Mouse (Mus musculus) limb, embryonic 14.5 days (tissue): Measurements from ENCODE around the gene Fat3. TPM values are rescaled to one million over a fixed set of nuclear protein-coding genes. Genes with fewer than 3 reads are reported as not detected.

Experiments
- ATAC-seq: fragments of 200-750 bp; cut with Nextera tagmentation; 2 replicates; pipeline ENCODE4 v1.8.0; 2017; ENCODE audit warnings: low read depth, moderate number of reproducible peaks, moderate TSS enrichment; ENCODE audit not compliant: low FRiP score
- DNase-seq: peaks from one replicate; pipeline ENCODE4 v3.0.0-alpha.2; 2015; ENCODE audit warnings: low spot score
- H3K27ac ChIP-seq: fragments of 300-500 bp; sonication (generic); replicated peaks from 2 replicates; pipeline ENCODE4 v1.5.1; 2014; ENCODE audit warnings: low read depth, mild to moderate bottlenecking, low read length, moderate library complexity, mixed read lengths
- H3K27me3 ChIP-seq: fragments of 300-500 bp; sonication (generic); 2 replicates; pipeline ENCODE4 v1.6.1; 2014; ENCODE audit warnings: low read length, mixed read lengths; ENCODE audit not compliant: control insufficient read depth, insufficient read depth
- H3K36me3 ChIP-seq: fragments of 300-500 bp; sonication (generic); 2 replicates; pipeline ENCODE4 v1.6.1; 2014; ENCODE audit warnings: mild to moderate bottlenecking, low read length, moderate library complexity, mixed read lengths; ENCODE audit not compliant: control insufficient read depth, insufficient read depth
- H3K4me1 ChIP-seq: fragments of 300-500 bp; sonication (generic); 2 replicates; pipeline ENCODE4 v1.6.1; 2014; ENCODE audit warnings: antibody characterized with exemption, low read length, mixed read lengths; ENCODE audit not compliant: control insufficient read depth, insufficient read depth
- H3K4me2 ChIP-seq: fragments of 300-500 bp; sonication (generic); replicated peaks from 2 replicates; pipeline ENCODE4 v1.6.1; 2014; ENCODE audit warnings: low read depth, mild to moderate bottlenecking, low read length, moderate library complexity; ENCODE audit not compliant: severe bottlenecking
- H3K4me3 ChIP-seq: fragments of 300-500 bp; sonication (generic); replicated peaks from 2 replicates; pipeline ENCODE4 v1.5.1; 2014; ENCODE audit warnings: low read length
- H3K9ac ChIP-seq: fragments of 300-500 bp; sonication (generic); 2 replicates; pipeline ENCODE4 v1.6.1; 2014; ENCODE audit warnings: mild to moderate bottlenecking, low read depth, low read length, moderate library complexity; ENCODE audit not compliant: severe bottlenecking
- H3K9me3 ChIP-seq: fragments of 300-500 bp; sonication (generic); 2 replicates; pipeline ENCODE4 v1.6.1; 2016; ENCODE audit warnings: low read length; ENCODE audit not compliant: control insufficient read depth
- POLR2A ChIP-seq: fragments of 200-500 bp; IDR thresholded peaks from 2 replicates; pipeline ENCODE4 v1.8.0; 2012; ENCODE audit warnings: inconsistent platforms, mild to moderate bottlenecking, moderate library complexity, borderline replicate concordance; ENCODE audit not compliant: insufficient read depth, insufficient read length; ENCODE audit errors: extremely low read depth
- WGBS: fragments of 180-500 bp; shearing (Covaris S2); extraction: QIAGEN DNeasy Blood & Tissue Kit; methylation state at CpG from one replicate; pipeline ENCODE4 v1.1.7; 2014; 5-methylcytosine and 5-hydroxymethylcytosine counted together
- polyA plus RNA-seq, 2 experiments: library from polyadenylated mRNA; depleted of rRNA in 1 of 2; stranded (reverse) in 1 of 2; unstranded in 1 of 2; fragments of >200 nt; fragmentation: Nextera tagmentation in 1 of 2; extraction: Ambion mirVana in 1 of 2; gene quantifications; 2 replicates each; pipeline versions ENCODE4 v1.2.1 to v1.2.3; 2012 to 2014

Gene Fat3
- polyA plus RNA-seq, 2 experiments: 5.4 to 9.2 TPM

GRCm38 (mm10) chr9:15916600-15916999 is 584.5 kb downstream of the Fat3 start:
- Histone ChIP-seq H3K4me1 (0 out of 2 replicates have a peak, but pooled peaks cover 4% of the 10 kb centered on the region), H3K27ac (no peak overlapping the region), H3K36me3 (no peaks in the 10 kb centered on the region), H3K4me2 (no peak overlapping the region), H3K9me3 (no peaks in the 10 kb centered on the region), H3K27me3 (no peaks in the 10 kb centered on the region), H3K4me3 (no peak overlapping the region), H3K9ac (no peak overlapping the region)
- ATAC-seq: no peak
- TF ChIP-seq POLR2A: no peak
- no peak for DNase-seq

DNA sequence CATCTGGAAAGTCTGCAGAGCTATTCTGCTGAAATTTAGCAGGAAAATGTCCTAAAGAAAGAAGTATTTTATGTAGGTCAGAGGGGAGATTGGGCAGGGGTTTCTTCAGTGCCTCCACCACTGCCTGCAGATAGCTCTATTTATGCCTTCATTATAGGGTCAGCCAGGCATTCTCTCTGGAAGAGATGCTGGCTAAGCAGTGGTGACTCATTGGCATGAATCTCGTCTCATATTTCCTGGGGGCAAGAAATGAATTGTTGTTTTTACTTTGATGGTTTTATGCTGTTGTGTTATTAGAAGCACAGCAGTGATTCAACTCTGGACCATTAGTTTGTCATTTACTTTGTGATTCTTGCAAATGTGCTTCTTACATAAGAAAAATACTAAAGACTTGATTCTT is 588.4 kb downstream of the Fat3 start:
- H3K4me3 ChIP-seq: no peak overlapping the region
- no peaks in the 10 kb centered on the region for H3K27me3 ChIP-seq
- WGBS: 41% methylated on average over 1 of the region's 1 CpGs
- H3K36me3 ChIP-seq: no peaks in the 10 kb centered on the region
- no peaks in the 10 kb centered on the region for H3K4me1 ChIP-seq
- H3K27ac ChIP-seq: no peak overlapping the region
- DNase-seq (no peak), ATAC-seq (no peak)
- no peak overlapping the region for H3K4me2 ChIP-seq
- no peak overlapping the region for H3K9ac ChIP-seq
- H3K9me3 ChIP-seq: no peaks in the 10 kb centered on the region
- no peak for TF ChIP-seq POLR2A

DNA sequence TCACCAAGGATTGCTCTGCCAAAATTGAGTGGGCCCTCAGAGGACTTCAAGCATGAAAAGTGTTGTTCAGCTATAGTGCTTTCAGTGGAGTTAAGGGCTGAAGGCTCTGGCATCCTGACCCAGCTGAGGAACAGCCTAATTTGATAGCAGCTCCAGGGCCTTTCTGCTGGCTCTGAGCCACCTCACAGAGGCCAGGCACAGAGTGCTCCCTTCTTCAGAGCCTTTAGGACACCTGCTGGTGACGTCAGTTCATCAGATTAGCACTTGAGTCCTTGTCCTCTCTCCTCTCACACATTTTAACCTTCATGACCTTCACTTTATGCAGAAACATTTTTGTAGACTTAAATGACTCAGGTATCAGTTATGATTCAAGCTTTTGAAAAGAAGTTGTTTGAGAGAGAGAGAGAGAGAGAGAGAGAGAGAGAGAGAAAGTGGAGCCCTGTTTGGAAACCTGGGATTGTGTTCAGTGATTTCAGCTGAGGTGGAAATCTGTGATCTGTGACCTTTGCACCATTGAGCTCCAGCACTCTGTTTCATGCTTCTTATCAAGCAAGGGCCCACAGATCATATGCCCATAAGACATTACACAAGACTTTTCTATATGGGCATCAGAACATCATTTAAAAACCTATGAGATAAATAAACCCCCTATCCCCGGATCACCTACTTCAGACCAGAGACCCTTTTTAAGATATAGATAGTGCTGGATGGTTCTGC is 591.5 kb downstream of the Fat3 start:
- Histone ChIP-seq H3K36me3 (no peaks in the 10 kb centered on the region), H3K27ac (no peak overlapping the region), H3K4me2 (no peak overlapping the region), H3K27me3 (no peaks in the 10 kb centered on the region), H3K4me1 (no peaks in the 10 kb centered on the region), H3K4me3 (no peak overlapping the region), H3K9me3 (no peaks in the 10 kb centered on the region), H3K9ac (no peak overlapping the region)
- 59% methylated on average over 2 of the region's 2 CpGs for WGBS
- ATAC-seq: no peak
- DNase-seq: no peak
- no peak for TF ChIP-seq POLR2A

- ATAC-seq (no peak), DNase-seq (no peak)
- no peak overlapping the region for H3K9ac ChIP-seq
- TF ChIP-seq POLR2A: no peak
- H3K4me3 ChIP-seq: no peak overlapping the region
- H3K4me2 ChIP-seq: no peak overlapping the region
- H3K27ac ChIP-seq: no peak overlapping the region
- WGBS: 65% methylated on average over 9 of the region's 9 CpGs
- no peaks in the 10 kb centered on the region for H3K4me1 ChIP-seq
- no peaks in the 10 kb centered on the region for H3K9me3 ChIP-seq
- no peaks in the 10 kb centered on the region for H3K27me3 ChIP-seq
- H3K36me3 ChIP-seq: no peaks in the 10 kb centered on the region
These were observed 596.9 kb downstream of the Fat3 start for GRCm38 (mm10) chr9:15903948-15904750.

- ATAC-seq (no peak), DNase-seq (no peak)
- Histone ChIP-seq H3K4me3 (no peak overlapping the region), H3K9me3 (no peaks in the 10 kb centered on the region), H3K4me1 (no peaks in the 10 kb centered on the region), H3K27ac (no peak overlapping the region), H3K9ac (no peak overlapping the region), H3K36me3 (no peaks in the 10 kb centered on the region), H3K27me3 (no peaks in the 10 kb centered on the region), H3K4me2 (no peak overlapping the region)
- no peak for TF ChIP-seq POLR2A
- WGBS: 80% methylated on average over 2 of the region's 2 CpGs
These were observed 603.0 kb downstream of the Fat3 start for GRCm38 (mm10) chr9:15898112-15898511.
